Mouse (Mus musculus) layer of hippocampus, postnatal 25 days (tissue): ENCODE data around the gene 5330417C22Rik. TPM values are rescaled to one million over a fixed set of nuclear protein-coding genes. Genes with fewer than 3 reads are reported as not detected.
A peak's percentile ranks its signal among the peaks of the same experiment; 100 is the strongest.

Experiments
- DNase-seq, 2 experiments: peaks; one replicate each; pipeline ENCODE4 v3.0.0; 2022; ENCODE audit warnings: mixed read lengths in 2 of 2, low spot score in 1 of 2; ENCODE audit errors: extremely low spot score in 1 of 2
- microRNA-seq, 2 experiments: library from miRNA; unstranded; fragments of <30 nt; microRNA quantifications; one replicate each; pipeline ENCODE4 v1.2.0; 2021
- total RNA-seq, 2 experiments: library from RNA; stranded (reverse); gene quantifications; 2 replicates each; pipeline ENCODE4 v1.2.3; 2021

The 5330417C22Rik gene
- total RNA-seq, 2 experiments from 2014 or later: 24.2 to 27.8 TPM

DNA sequence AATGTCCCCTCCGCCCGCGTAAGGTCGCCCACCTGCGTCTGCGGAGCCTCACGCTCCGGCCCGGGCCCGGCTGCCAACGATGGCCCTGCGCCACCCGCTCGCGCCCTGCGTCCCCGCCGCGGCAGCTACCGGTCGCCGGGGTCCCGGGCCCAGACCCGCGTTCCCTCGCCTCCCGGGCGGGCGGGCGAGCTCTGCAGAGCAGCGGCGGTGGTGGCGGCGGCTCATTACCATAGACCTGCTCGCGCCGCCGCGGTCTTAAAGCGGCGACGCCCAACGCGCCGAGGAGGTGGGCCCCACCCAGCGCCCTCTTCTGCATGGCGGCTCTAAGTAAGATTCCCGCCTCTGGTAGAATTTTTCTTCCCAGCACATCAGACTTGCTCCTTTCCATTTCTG lies 120.5 kb downstream of the 5330417C22Rik start:
- peak; percentile 67 to 76 for DNase-seq

DNA sequence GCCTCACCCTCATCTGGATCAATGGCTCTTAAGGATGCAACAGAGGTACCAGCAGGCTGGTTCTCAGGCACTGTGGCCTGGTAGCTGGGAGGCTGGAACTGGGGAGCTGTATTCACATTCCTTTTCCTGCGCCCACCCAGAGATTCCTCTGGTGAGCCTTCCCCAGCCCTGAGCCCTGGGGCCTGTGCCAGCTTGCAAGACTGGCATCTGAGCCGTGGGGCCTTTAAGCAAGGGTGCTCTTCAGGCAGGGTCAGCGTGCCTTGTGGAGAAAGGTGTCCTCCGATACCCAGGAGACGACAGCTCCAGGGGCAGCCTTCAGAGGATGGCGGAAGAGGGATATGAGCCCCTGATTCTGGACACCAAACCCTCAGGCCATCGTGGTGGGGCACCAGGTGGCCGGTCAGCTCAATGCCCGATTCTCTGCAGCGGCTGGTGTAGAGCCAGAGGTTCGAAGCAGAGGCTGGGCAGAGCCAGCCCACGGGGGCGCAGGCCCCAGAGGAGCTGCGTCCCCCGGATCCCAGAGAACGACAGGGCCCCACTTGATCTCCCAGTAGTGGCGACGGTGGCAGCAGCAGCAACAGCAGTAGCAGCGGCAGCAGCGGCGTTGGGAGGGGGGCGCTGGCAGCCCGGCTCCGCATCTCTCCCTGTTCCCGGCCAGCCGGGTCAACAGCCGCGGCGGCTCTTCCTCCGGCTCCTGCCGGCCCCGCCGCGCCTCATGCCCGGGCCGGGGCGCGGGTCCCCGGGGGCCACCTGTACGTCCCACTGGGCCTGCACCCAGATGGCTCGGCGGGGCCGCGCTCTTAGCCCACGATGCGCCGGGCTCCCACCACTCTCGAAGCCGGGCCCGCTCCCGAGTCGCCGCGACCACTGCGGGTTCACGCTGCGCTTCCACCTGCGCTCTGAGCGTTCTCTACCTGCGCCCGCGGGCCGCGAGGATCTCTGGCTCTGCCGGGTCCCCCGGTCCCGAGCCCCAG lies 121.2 kb downstream of the 5330417C22Rik start, which contains the start of gene Celsr2:
Celsr2 (minus strand) TSS at position 696 of the 974 bp plus-strand sequence.
- peak in 1 of 2 experiments; percentile 13 for DNase-seq

DNA sequence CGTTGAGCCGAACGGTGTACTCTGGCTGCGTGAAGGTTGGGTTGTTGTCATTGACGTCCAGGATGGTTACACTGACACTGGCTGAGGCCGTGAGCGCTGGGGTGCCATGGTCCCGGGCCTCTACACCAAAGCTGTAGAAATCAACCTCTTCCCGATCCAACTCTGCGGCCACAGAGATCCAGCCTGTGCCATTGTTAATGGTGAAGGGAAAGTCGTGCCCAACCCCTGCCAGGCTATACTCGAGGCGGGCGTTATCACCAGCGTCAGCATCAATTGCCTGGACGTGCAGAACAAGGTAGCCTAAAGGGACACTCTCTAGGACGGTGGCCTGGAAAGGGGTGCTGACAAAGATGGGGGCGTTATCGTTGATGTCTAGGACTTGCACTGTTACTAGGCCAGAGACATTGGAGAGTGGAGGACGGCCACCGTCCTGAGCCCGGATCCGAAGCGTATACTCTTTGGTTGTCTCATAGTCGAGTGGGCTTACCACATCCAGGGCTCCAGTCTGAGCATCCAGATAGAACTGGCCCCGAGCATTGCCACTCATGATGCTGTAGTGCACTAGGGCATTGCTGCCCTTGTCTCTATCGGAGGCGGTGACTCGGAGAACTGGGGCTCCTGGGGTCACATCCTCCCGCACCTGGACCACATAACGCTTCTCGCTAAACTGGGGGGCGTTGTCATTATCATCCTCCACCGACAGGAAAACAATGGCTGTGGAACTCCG lies 122.5 kb downstream of the 5330417C22Rik start:
- DNase-seq: no peak

DNA sequence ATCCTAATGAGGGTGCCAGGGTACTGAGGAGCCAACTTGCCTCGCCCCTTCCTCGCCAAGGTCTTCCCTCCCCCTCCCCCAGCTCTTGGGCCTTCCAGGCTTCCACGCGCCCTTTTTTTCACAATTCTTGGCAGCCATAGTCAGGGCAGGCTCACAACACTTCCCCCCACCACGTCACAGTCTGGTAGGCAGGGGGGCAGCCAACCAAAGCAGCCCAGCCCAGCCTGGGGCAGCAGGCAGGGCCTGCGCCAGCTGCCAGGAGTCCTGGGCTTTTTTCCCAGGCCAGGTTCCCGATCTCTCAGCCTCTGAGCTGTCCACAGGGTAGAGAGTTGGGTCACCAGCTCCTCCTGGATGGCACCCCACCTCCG lies 124.6 kb downstream of the 5330417C22Rik start:
- DNase-seq: no peak

DNA sequence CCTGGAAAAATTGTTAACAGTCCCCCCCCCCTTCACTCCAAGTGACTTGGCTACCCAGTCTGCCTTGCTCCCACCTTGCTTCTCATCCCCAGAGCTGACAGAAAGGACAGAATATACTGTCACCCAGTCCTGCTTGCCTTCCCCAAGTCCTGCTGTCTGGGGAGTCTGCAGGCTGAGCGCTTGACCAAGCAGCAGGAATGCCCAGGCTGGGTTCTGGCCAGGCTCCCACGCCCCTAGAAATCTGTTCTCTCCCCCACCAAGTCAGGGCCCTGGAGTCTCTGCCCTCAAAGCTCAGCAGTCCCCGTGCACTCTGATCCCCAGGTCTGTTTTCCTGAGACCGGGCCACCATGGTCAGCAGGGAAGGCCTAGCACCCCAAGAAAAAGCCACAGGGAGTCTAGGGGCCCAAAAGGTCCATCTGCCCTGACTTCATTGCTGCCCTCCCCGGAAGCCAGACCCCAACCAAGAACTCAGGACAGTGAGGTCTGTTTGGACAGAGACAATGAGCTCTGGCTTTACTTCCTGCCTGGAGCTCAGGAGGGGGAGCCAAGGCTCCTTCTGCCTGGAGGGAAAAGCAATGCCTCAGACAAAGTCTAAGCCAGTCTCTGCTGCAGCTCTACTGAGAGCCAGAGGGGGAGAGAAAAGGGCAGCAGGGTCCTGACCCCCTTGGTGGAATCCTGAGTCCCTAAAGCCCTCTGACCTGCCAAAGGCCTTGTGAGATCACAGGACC lies 125.1 kb downstream of the 5330417C22Rik start:
- DNase-seq: no peak

DNA sequence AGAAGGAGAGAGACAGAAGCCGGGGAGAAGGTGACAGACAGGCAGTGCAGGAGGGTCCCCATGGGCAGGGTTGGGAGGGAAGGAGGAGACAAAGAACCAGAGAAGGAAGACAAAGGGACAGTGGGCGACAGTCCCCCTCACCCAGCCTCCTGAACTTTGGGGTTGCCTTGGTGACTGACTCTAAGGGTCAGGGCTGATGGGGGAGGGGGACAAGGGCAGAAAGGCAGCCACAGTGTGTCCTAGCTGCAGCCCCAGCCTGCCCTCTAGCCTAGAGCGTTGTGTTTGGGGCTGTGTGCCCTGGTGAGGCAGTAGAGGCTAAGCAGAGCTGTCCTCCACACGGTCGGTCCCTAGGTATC lies 126.0 kb downstream of the 5330417C22Rik start:
- DNase-seq: no peak

DNA sequence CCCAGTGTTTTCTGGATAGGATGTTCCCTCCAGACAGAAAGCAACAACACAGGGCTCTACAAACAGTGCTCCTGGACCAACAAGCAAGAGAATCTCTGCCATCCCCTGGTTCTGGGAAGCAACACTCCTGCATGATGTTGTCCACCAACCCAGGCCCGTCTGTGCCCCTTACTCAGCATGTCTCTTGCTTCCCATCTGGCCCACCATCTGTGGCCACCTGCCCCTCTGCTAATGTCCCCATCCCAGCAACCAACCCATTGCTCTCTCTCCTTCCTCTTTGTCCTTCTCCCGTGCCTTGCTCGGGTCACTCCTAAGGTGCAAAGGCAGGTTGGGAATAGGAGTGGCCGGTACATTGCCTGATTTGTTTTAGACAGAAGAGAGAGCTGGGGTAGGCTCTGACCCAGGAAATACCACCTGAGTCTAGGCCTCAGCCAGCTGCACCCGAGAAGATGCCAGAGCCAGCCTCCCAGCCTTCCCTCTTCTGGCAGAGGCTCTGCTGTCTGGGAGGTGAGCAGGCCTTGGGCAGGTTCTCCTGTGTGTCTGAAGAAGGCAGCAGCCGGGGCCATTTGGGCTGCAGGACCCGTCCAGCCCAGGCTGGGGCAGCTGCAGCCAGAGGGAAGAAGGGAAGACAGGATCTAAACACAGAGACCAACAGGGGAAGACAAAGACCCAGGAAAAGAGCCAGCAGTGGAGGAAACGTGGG lies 126.5 kb downstream of the 5330417C22Rik start:
- no peak for DNase-seq

DNA sequence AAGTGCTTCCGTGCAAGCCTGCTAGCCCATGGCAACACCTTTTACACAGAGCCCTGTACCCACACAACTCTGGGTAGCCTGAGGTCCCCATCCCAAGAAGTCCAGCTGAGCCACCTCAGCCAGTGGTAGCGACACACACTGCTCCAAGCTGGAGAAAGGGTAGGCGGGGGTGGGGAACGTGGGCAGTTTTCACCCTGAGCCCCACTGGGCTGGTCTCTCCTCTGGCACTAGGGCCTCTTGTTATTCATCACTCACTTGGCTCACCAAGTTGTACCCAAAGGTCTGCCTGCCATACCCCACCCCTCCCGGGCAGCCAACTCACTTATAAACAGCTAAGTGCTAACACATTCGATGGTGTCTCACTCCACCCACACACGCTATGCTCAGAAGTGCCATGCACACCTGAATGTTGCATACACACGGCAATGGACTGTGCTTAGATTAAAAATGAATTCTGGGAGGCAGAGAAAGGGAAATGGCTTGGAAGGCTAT lies 127.8 kb downstream of the 5330417C22Rik start:
- no peak for DNase-seq

DNA sequence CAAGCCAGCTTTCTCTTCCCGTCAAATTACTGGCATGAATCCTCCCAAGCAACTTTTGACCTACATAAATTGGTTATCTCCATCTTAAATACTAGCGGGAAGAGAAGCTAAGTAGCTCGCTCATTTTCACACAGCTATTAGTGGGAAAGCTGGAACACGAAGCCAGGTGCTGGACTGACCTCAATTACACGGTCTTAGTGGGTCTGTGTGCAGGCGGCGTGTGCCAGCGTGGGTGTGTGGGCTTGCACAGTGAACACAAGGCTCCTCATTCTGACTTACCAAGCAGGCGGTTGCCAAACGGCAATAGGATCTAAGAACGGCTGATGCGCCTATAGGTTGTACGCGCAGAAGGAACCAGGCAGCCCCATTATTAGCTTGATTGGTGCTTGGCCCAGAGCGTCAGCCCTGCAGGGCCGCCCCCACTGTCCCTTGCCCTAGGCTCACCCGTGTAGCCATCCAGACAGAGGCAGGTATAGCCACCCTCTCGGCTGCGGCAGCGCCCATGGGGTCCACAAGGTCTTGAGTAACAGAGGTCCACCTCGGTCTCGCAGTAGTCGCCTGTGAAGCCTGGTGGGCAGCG lies 129.9 kb downstream of the 5330417C22Rik start:
- DNase-seq: no peak

Small RNA genes within 50 kb of the gene (microRNA-seq; reads per million reads assigned to microRNA genes)
- gene Gm22860: 0 reads per million in 2 experiments

Other genes starting within 250 kb of the 5330417C22Rik start
- 1 to 10 TPM in 1 of 2 experiments, under 1 TPM in 1; 0.49 to 1.1 TPM for gene Mybphl, start 171.6 kb downstream of the 5330417C22Rik start, total RNA-seq
- gene Psrc1, start 152.7 kb downstream of the 5330417C22Rik start, total RNA-seq: 10 to 100 TPM; 15.5 to 17.3 TPM
- gene Celsr2, start 121.0 kb downstream of the 5330417C22Rik start, total RNA-seq: 100 to 1,000 TPM; 172 to 199 TPM
- 100 to 1,000 TPM; 187 to 207 TPM for gene Sars, start 91.3 kb downstream of the 5330417C22Rik start, total RNA-seq
- 1 to 10 TPM in 1 of 2 experiments, under 1 TPM in 1; 0.98 to 2.4 TPM for gene 1700013F07Rik, start 2.4 kb downstream of the 5330417C22Rik start, total RNA-seq
- gene Tmem167b, start 25.9 kb upstream of the 5330417C22Rik start, total RNA-seq: 10 to 100 TPM; 49.6 to 54.1 TPM
- 10 to 100 TPM; 25.6 to 29.0 TPM for gene Taf13, start 35.2 kb upstream of the 5330417C22Rik start, total RNA-seq
- gene Wdr47, start 54.7 kb upstream of the 5330417C22Rik start, total RNA-seq: 100 to 1,000 TPM; 130 to 139 TPM
- gene Clcc1, start 117.4 kb upstream of the 5330417C22Rik start, total RNA-seq: 10 to 100 TPM; 27.0 to 31.0 TPM
- 10 to 100 TPM; 17.8 to 17.9 TPM for gene Gpsm2, start 185.8 kb upstream of the 5330417C22Rik start, total RNA-seq
- gene Aknad1, start 203.1 kb upstream of the 5330417C22Rik start, total RNA-seq: not detected